Mouse (Mus musculus): ENCODE data around the gene Lmbr1. TPM values are rescaled to one million over a fixed set of nuclear protein-coding genes. Genes with fewer than 3 reads are reported as not detected.

The Lmbr1 gene
- polyA plus RNA-seq, 1 experiment from 2014 or later: 13.4 TPM

GRCm38 (mm10) chr5:29238379-29238778, 139.8 kb downstream of the Lmbr1 start:
- no peaks in the 10 kb centered on the region for H3K27me3 ChIP-seq (replicated peaks; ENCODE audit: control insufficient read depth, insufficient read depth, low read length)
- H3K4me3 ChIP-seq (ENCODE audit: low read depth, low read length): no peak overlapping the region
- no peaks in the 10 kb centered on the region for H3K36me3 ChIP-seq (ENCODE audit: control insufficient read depth, insufficient read depth, low read length)
- H3K4me1 ChIP-seq (replicated peaks; ENCODE audit: control insufficient read depth, insufficient read depth, low read length): no peaks in the 10 kb centered on the region
- H3K27ac ChIP-seq (ENCODE audit: low read depth): no peak overlapping the region
- no peak overlapping the region for H3K9ac ChIP-seq (ENCODE audit: low read length)
- ATAC-seq (replicated peaks; ENCODE audit: low FRiP score, low TSS enrichment, low read depth): 0 out of 2 replicates have a peak, but pooled peaks have one; percentile 23
- DNase-seq (ENCODE audit: low spot score): no peak
- no peak overlapping the region for H3K4me2 ChIP-seq (ENCODE audit: low read length)
- H3K9me3 ChIP-seq (ENCODE audit: control insufficient read depth, low read length): no peaks in the 10 kb centered on the region

GRCm38 (mm10) chr5:29230481-29230880, 147.7 kb downstream of the Lmbr1 start:
- WGBS: 77% methylated on average over 2 of the region's 2 CpGs
- Histone ChIP-seq H3K4me2 (ENCODE audit: low read length) (no peak overlapping the region), H3K9me3 (ENCODE audit: control insufficient read depth, low read length) (no peaks in the 10 kb centered on the region), H3K9ac (ENCODE audit: low read length) (no peak overlapping the region), H3K27ac (ENCODE audit: low read depth) (no peak overlapping the region), H3K4me3 (ENCODE audit: low read depth, low read length) (no peak overlapping the region), H3K27me3 (replicated peaks; ENCODE audit: control insufficient read depth, insufficient read depth, low read length) (no peaks in the 10 kb centered on the region), H3K36me3 (ENCODE audit: control insufficient read depth, insufficient read depth, low read length) (no peaks in the 10 kb centered on the region), H3K4me1 (replicated peaks; ENCODE audit: control insufficient read depth, insufficient read depth, low read length) (no peaks in the 10 kb centered on the region)
- DNase-seq (ENCODE audit: low spot score): no peak
- ATAC-seq (replicated peaks; ENCODE audit: low FRiP score, low TSS enrichment, low read depth): no peak

- Histone ChIP-seq H3K36me3 (ENCODE audit: control insufficient read depth, insufficient read depth, low read length) (no peaks in the 10 kb centered on the region), H3K4me1 (replicated peaks; ENCODE audit: control insufficient read depth, insufficient read depth, low read length) (no peaks in the 10 kb centered on the region), H3K27ac (ENCODE audit: low read depth) (no peak overlapping the region), H3K9me3 (ENCODE audit: control insufficient read depth, low read length) (no peaks in the 10 kb centered on the region), H3K27me3 (replicated peaks; ENCODE audit: control insufficient read depth, insufficient read depth, low read length) (no peaks in the 10 kb centered on the region), H3K4me2 (ENCODE audit: low read length) (no peak overlapping the region), H3K4me3 (ENCODE audit: low read depth, low read length) (no peak overlapping the region), H3K9ac (ENCODE audit: low read length) (no peak overlapping the region)
- DNase-seq (ENCODE audit: low spot score) (no peak), ATAC-seq (replicated peaks; ENCODE audit: low FRiP score, low TSS enrichment, low read depth) (no peak)
- 85% methylated on average over 7 of the region's 7 CpGs for WGBS
These were observed 154.1 kb downstream of the Lmbr1 start for GRCm38 (mm10) chr5:29224089-29224488.

- no peaks in the 10 kb centered on the region for H3K9me3 ChIP-seq (ENCODE audit: control insufficient read depth, low read length)
- no peak for DNase-seq (ENCODE audit: low spot score)
- no peaks in the 10 kb centered on the region for H3K36me3 ChIP-seq (ENCODE audit: control insufficient read depth, insufficient read depth, low read length)
- H3K4me1 ChIP-seq (replicated peaks; ENCODE audit: control insufficient read depth, insufficient read depth, low read length): no peaks in the 10 kb centered on the region
- 75% methylated on average over 3 of the region's 3 CpGs for WGBS
- no peak overlapping the region for H3K9ac ChIP-seq (ENCODE audit: low read length)
- H3K4me2 ChIP-seq (ENCODE audit: low read length): no peak overlapping the region
- H3K27me3 ChIP-seq (replicated peaks; ENCODE audit: control insufficient read depth, insufficient read depth, low read length): no peaks in the 10 kb centered on the region
- H3K4me3 ChIP-seq (ENCODE audit: low read depth, low read length): no peak overlapping the region
- no peak for ATAC-seq (replicated peaks; ENCODE audit: low FRiP score, low TSS enrichment, low read depth)
- H3K27ac ChIP-seq (ENCODE audit: low read depth): no peak overlapping the region
These were observed 160.2 kb downstream of the Lmbr1 start for GRCm38 (mm10) chr5:29217997-29218396.

GRCm38 (mm10) chr5:29211980-29212555, 166.1 kb downstream of the Lmbr1 start:
- Histone ChIP-seq H3K4me3 (ENCODE audit: low read depth, low read length) (no peak overlapping the region), H3K27me3 (replicated peaks; ENCODE audit: control insufficient read depth, insufficient read depth, low read length) (no peaks in the 10 kb centered on the region), H3K4me2 (ENCODE audit: low read length) (no peak overlapping the region), H3K4me1 (replicated peaks; ENCODE audit: control insufficient read depth, insufficient read depth, low read length) (no peaks in the 10 kb centered on the region), H3K9ac (ENCODE audit: low read length) (no peak overlapping the region), H3K36me3 (ENCODE audit: control insufficient read depth, insufficient read depth, low read length) (peaks cover under 1% of the 10 kb centered on the region; the same call in 1 of the 2 replicates), H3K27ac (ENCODE audit: low read depth) (no peak overlapping the region), H3K9me3 (ENCODE audit: control insufficient read depth, low read length) (no peaks in the 10 kb centered on the region)
- WGBS: 29% methylated on average over 4 of the region's 4 CpGs
- ATAC-seq (replicated peaks; ENCODE audit: low FRiP score, low TSS enrichment, low read depth): peak; percentile 97
- DNase-seq (ENCODE audit: low spot score): no peak

- no peak for DNase-seq (ENCODE audit: low spot score)
- Histone ChIP-seq H3K4me3 (ENCODE audit: low read depth, low read length) (no peak overlapping the region), H3K9ac (ENCODE audit: low read length) (no peak overlapping the region), H3K27ac (ENCODE audit: low read depth) (no peak overlapping the region), H3K27me3 (replicated peaks; ENCODE audit: control insufficient read depth, insufficient read depth, low read length) (no peaks in the 10 kb centered on the region), H3K9me3 (ENCODE audit: control insufficient read depth, low read length) (no peaks in the 10 kb centered on the region), H3K36me3 (ENCODE audit: control insufficient read depth, insufficient read depth, low read length) (peaks cover 6% of the 10 kb centered on the region; the same call in 1 of the 2 replicates), H3K4me1 (replicated peaks; ENCODE audit: control insufficient read depth, insufficient read depth, low read length) (no peaks in the 10 kb centered on the region), H3K4me2 (ENCODE audit: low read length) (no peak overlapping the region)
- no peak for ATAC-seq (replicated peaks; ENCODE audit: low FRiP score, low TSS enrichment, low read depth)
- WGBS: 75% methylated on average over 5 of the region's 5 CpGs
These were observed 172.5 kb downstream of the Lmbr1 start for GRCm38 (mm10) chr5:29205690-29206089.

- no peak for ATAC-seq (replicated peaks; ENCODE audit: low FRiP score, low TSS enrichment, low read depth)
- Histone ChIP-seq H3K9ac (ENCODE audit: low read length) (no peak overlapping the region), H3K36me3 (ENCODE audit: control insufficient read depth, insufficient read depth, low read length) (no peaks in the 10 kb centered on the region), H3K9me3 (ENCODE audit: control insufficient read depth, low read length) (no peaks in the 10 kb centered on the region), H3K4me2 (ENCODE audit: low read length) (no peak overlapping the region), H3K27me3 (replicated peaks; ENCODE audit: control insufficient read depth, insufficient read depth, low read length) (no peaks in the 10 kb centered on the region), H3K27ac (ENCODE audit: low read depth) (no peak overlapping the region), H3K4me1 (replicated peaks; ENCODE audit: control insufficient read depth, insufficient read depth, low read length) (no peaks in the 10 kb centered on the region), H3K4me3 (ENCODE audit: low read depth, low read length) (no peak overlapping the region)
- WGBS: 71% methylated on average over 3 of the region's 3 CpGs
- no peak for DNase-seq (ENCODE audit: low spot score)
These were observed 178.3 kb downstream of the Lmbr1 start for GRCm38 (mm10) chr5:29199868-29200267.

- no peak for ATAC-seq (replicated peaks; ENCODE audit: low FRiP score, low TSS enrichment, low read depth)
- no peak overlapping the region for H3K4me3 ChIP-seq (ENCODE audit: low read depth, low read length)
- no peaks in the 10 kb centered on the region for H3K27me3 ChIP-seq (replicated peaks; ENCODE audit: control insufficient read depth, insufficient read depth, low read length)
- no peaks in the 10 kb centered on the region for H3K4me1 ChIP-seq (replicated peaks; ENCODE audit: control insufficient read depth, insufficient read depth, low read length)
- H3K9me3 ChIP-seq (ENCODE audit: control insufficient read depth, low read length): no peaks in the 10 kb centered on the region
- H3K27ac ChIP-seq (ENCODE audit: low read depth): no peak overlapping the region
- DNase-seq (ENCODE audit: low spot score): no peak
- H3K9ac ChIP-seq (ENCODE audit: low read length): no peak overlapping the region
- no peak overlapping the region for H3K4me2 ChIP-seq (ENCODE audit: low read length)
- H3K36me3 ChIP-seq (ENCODE audit: control insufficient read depth, insufficient read depth, low read length): no peaks in the 10 kb centered on the region
- WGBS: 76% methylated on average over 4 of the region's 4 CpGs
These were observed 179.2 kb downstream of the Lmbr1 start for GRCm38 (mm10) chr5:29198960-29199488.

GRCm38 (mm10) chr5:29197187-29197586, 181.0 kb downstream of the Lmbr1 start:
- Histone ChIP-seq H3K4me2 (ENCODE audit: low read length) (peak overlapping the region; percentile 58; the same call in 1 of the 2 replicates), H3K27ac (ENCODE audit: low read depth) (no peak overlapping the region), H3K9ac (ENCODE audit: low read length) (no peak overlapping the region), H3K27me3 (replicated peaks; ENCODE audit: control insufficient read depth, insufficient read depth, low read length) (no peaks in the 10 kb centered on the region), H3K36me3 (ENCODE audit: control insufficient read depth, insufficient read depth, low read length) (no peaks in the 10 kb centered on the region), H3K4me3 (ENCODE audit: low read depth, low read length) (no peak overlapping the region), H3K4me1 (replicated peaks; ENCODE audit: control insufficient read depth, insufficient read depth, low read length) (no peaks in the 10 kb centered on the region), H3K9me3 (ENCODE audit: control insufficient read depth, low read length) (no peaks in the 10 kb centered on the region)
- ATAC-seq (replicated peaks; ENCODE audit: low FRiP score, low TSS enrichment, low read depth) (no peak), DNase-seq (ENCODE audit: low spot score) (no peak)
- WGBS: 84% methylated on average over 4 of the region's 4 CpGs
